Mouse (Mus musculus) Patski (cell line): ENCODE data around the gene Xylb. TPM values are rescaled to one million over a fixed set of nuclear protein-coding genes. Genes with fewer than 3 reads are reported as not detected.

Experiments used
- ATAC-seq: fragments of 100-300 bp; one replicate; pipeline ENCODE4 v1.8.0; 2021
- CTCF ChIA-PET: fragments of 350-600 bp; sonication (Branson Sonifier 250); formaldehyde crosslinking; loops from one replicate; lab custom pipeline; 2022; ENCODE audit warnings: inconsistent platforms; lab: Charles Lee
- POLR2A ChIA-PET: fragments of 350-600 bp; sonication (Branson Sonifier 250); formaldehyde crosslinking; loops from one replicate; lab custom pipeline; 2022; ENCODE audit warnings: antibody characterized with exemption, inconsistent platforms; lab: Charles Lee
- DNase-seq: peaks from one replicate; pipeline ENCODE4 v3.0.0-alpha.2; 2011; ENCODE audit warnings: low read depth, low spot score
- H3K27me3 ChIP-seq: fragments of 371-371 bp; one replicate; pipeline ENCODE4 v1.5.1; 2021
- CTCF ChIP-seq: fragments of 100-300 bp; IDR thresholded peaks from one replicate; pipeline ENCODE4 v1.5.1; 2021
- in situ Hi-C: fragments of 300-500 bp; cut with MboI; formaldehyde crosslinking; loops from 3 replicates; pipeline ENCODE4 v1.11.1; 2018; ENCODE audit warnings: low pct_unique_long_range_greater_than_20kb, mixed read lengths
- polyA plus RNA-seq: library from polyadenylated mRNA; unstranded; gene quantifications from one replicate; pipeline ENCODE4 v1.2.3, GENCODE M21; 2021

The Xylb gene
- polyA plus RNA-seq, 1 experiment from 2014 or later: 5.1 TPM

GRCm38 (mm10) chr9:119340212-119340580 lies 17.0 kb upstream of the Xylb start:
- no peak for DNase-seq
- TF ChIP-seq CTCF: no peak
- in situ Hi-C loops: no loop called here
- no peak for ATAC-seq
- CTCF ChIA-PET: interaction anchor here (1.3 to 2.2 kb wide), 3 partner anchors 13 to 91 kb away, joined by 3 to 5 read pairs (median 3); partner anchors contain the start of gene Oxsr1
- H3K27me3 ChIP-seq: no peaks in the 10 kb centered on the region
- POLR2A ChIA-PET: interaction anchor here (0.5 to 1.5 kb wide), 3 partner anchors 10 to 17 kb away, joined by 3 to 5 read pairs (median 4); no protein-coding TSS in a partner anchor

DNA sequence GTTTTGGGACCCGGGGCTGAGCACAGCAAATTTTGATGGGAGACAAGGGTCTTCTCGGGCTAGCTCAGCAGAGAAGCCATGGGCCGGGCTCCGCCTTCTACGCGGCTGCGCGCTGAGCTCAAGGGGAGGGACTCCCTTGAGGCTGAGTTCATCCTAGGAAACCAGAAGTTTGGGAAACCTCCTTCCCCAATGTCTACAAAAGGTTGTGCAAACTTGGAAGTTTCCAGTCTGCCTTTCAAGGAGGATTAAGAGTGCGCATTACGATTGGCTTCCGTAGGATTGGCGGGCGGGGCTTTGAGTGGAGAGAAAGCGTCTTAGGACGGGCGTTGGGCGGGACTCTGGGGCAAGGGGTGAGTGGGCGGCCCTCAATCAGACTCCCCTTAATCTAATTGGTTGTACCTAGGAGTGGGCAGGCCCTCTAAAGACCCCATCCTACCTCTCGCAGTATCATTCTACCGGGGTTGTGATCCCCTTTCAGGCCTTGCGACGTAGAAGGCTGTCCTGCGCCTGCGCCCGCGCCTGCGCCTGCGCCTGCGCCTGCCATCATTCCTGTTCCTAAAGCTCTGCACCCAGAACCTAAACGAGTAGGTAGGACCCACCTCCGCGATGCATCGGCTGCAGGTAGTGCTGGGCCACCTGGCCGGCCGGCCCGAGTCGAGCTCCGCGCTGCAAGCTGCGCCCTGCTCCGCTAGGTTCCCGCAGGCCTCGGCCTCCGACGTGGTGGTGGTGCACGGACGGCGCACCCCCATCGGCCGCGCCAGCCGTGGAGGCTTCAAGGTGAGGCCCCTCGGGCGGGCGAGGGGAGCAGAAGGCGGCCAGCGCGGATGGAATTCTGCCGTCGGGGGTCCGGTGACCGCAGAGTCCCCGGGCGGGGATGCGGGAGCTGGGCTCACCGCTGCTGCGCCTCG lies 16.0 kb upstream of the Xylb start, which contains the start of gene Myd88:
Myd88 (minus strand) TSS at position 503 of the 908 bp plus-strand sequence.
- peak; percentile 97 for DNase-seq
- CTCF ChIA-PET: interaction anchor here (1.4 to 2.2 kb wide), 3 partner anchors 11 to 90 kb away, joined by 3 to 5 read pairs (median 3); no protein-coding TSS in a partner anchor
- ATAC-seq: peak; percentile 93
- in situ Hi-C loops: no loop called here
- TF ChIP-seq CTCF: no peak
- POLR2A ChIA-PET: interaction anchor here (0.9 kb wide), 1 partner anchor 567 kb away, joined by 3 read pairs; no protein-coding TSS in a partner anchor
- no peaks in the 10 kb centered on the region for H3K27me3 ChIP-seq

DNA sequence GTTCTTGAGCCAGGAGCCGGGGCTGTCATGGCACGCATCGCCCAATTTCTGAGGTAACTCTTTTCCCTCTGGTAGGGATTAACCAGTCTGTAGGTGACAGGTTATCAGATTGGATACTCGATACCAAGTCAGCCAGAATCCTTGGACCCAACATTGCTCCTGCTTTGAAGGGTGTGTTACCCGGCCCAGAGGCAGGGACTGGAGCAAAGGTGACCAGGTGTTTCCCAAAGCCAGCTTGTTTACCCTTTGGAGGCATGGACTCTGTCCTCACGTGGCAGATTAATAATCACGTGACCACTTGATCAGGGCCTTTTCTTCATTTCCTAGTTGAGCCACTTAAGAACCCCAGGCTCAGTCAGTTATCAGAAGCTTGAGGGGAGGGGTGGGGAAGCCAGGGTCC lies 14.5 kb upstream of the Xylb start:
- TF ChIP-seq CTCF: no peak
- ChIA-PET CTCF (interaction anchor here (0.7 to 1.4 kb wide), 2 partner anchors 9 to 13 kb away, joined by 3 read pairs; no protein-coding TSS in a partner anchor), POLR2A (no interaction called here)
- in situ Hi-C loops: no loop called here
- DNase-seq: no peak
- H3K27me3 ChIP-seq: no peaks in the 10 kb centered on the region
- ATAC-seq: no peak

DNA sequence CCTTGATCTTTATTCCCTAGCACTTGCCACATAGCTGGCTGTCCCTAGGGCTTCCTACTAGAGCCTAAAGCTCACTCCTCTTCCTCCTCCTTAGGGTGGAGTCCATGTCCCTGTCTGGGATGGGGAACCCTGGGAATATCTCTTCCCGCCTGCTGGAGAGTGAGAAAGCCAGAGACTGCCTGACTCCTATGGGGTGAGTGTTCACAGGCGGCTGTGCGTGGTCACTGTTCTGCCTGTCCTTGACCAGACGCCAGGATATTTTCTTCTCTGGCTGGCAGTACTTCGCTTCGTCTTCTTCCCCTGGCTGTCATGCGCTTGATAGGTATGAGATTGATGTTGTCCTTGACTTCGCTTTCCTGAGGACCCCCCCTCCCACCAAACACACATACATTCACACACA lies 10.8 kb upstream of the Xylb start:
- H3K27me3 ChIP-seq: no peaks in the 10 kb centered on the region
- in situ Hi-C loops: loop anchor here (5.0 kb wide), 1 partner anchor 199 kb away; no protein-coding TSS in a partner anchor
- DNase-seq (no peak), ATAC-seq (no peak)
- CTCF ChIA-PET: interaction anchor here (0.9 kb wide), 1 partner anchor 84 kb away, joined by 3 read pairs; no protein-coding TSS in a partner anchor
- TF ChIP-seq CTCF: no peak
- POLR2A ChIA-PET: no interaction called here

DNA sequence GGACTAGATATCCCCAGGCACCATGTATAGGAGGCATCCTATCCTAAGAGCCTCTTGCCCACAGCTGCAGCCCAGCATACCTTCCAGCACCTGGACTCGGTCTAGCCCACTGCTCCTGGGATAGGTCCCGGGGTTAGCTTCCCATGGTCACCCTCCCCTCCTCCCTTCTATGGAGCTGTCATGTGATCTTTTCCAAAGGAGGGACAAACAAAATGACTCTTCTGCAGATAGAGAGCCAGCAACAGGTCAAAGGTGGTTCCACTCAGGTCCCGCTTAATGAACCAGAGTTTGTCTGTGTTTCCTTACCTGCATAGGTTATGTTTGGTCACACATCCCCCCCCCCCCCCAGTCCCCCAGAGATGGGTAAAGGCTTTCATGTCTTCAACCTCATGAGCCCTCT lies 6.7 kb upstream of the Xylb start:
- H3K27me3 ChIP-seq: no peaks in the 10 kb centered on the region
- DNase-seq (no peak), ATAC-seq (no peak)
- in situ Hi-C loops: no loop called here
- ChIA-PET CTCF (interaction anchor here (2.0 kb wide), 1 partner anchor 28 kb away, joined by 10 read pairs; the partner anchor contains the start of gene Oxsr1), POLR2A (interaction anchor here (1.1 kb wide), 1 partner anchor 11 kb away, joined by 3 read pairs; the partner anchor contains the start of gene Acaa1a)
- TF ChIP-seq CTCF: no peak

GRCm38 (mm10) chr9:119350947-119351705 lies 6.1 kb upstream of the Xylb start:
- ChIA-PET CTCF (interaction anchor here (0.6 to 2.0 kb wide), 5 partner anchors 9 to 431 kb away, joined by 3 to 10 read pairs (median 3); partner anchors contain the start of gene Oxsr1), POLR2A (interaction anchor here (1.1 to 1.5 kb wide), 2 partner anchors 11 to 29 kb away, joined by 3 read pairs; partner anchors contain the start of genes Acaa1a and Oxsr1)
- H3K27me3 ChIP-seq: no peaks in the 10 kb centered on the region
- DNase-seq (no peak), ATAC-seq (no peak)
- in situ Hi-C loops: no loop called here
- TF ChIP-seq CTCF: no peak

- peak; percentile 91 for TF ChIP-seq CTCF
- no peak for DNase-seq
- in situ Hi-C loops: no loop called here
- POLR2A ChIA-PET: interaction anchor here (1.5 kb wide), 1 partner anchor 30 kb away, joined by 3 read pairs; the partner anchor contains the start of gene Oxsr1
- H3K27me3 ChIP-seq: no peaks in the 10 kb centered on the region
- peak; percentile 88 for ATAC-seq
- CTCF ChIA-PET: interaction anchor here (0.6 to 2.0 kb wide), 6 partner anchors 10 to 432 kb away, joined by 3 to 10 read pairs (median 4); partner anchors contain the start of gene Oxsr1
Observed at GRCm38 (mm10) chr9:119352060-119352459, 5.1 kb upstream of the Xylb start.

DNA sequence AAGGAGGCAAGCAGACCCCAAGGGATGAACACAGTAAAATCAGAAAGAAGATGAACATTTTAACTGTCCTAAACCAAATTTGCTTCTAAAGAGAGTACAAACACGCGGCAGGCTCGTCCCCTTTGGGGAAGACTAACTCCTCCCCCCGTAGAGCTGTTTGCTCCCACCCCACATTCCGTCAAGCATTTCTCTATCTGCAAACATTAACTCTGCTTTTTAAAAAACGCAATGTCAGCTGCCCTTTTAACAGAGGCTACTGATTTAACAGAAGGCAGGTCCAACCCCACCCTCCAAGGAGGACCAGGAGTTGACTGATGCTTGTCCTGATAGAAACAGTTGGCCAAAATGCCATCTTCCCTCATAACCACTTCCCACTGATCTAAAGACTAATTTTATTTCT lies 3.3 kb upstream of the Xylb start:
- no peak for TF ChIP-seq CTCF
- CTCF ChIA-PET: no interaction called here
- DNase-seq (no peak), ATAC-seq (no peak)
- H3K27me3 ChIP-seq: no peaks in the 10 kb centered on the region
- POLR2A ChIA-PET: interaction anchor here (0.7 kb wide), 1 partner anchor 31 kb away, joined by 4 read pairs; no protein-coding TSS in a partner anchor
- in situ Hi-C loops: no loop called here

DNA sequence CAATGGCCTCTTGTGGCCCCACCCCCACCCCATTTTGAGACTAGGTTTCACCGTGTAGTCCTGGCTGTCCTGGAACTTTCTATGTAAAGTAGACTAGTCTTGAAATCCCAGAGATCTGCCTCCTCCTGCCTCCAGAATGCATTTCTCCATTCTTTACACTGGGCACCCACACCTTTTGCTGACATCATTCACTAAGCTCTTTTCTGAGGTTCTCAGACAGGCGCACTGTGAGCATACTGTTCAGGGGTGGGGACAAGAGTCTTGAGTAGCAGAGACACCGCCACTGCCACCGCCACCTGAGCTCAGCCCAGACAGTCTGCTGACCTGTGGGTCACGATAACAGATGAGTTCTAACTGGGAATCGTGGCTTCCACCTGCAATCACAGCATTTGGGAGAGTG lies 1.2 kb upstream of the Xylb start:
- no peak for TF ChIP-seq CTCF
- DNase-seq (no peak), ATAC-seq (no peak)
- ChIA-PET CTCF (interaction anchor here (1.0 to 1.2 kb wide), 3 partner anchors 10 to 29 kb away, joined by 3 read pairs; no protein-coding TSS in a partner anchor), POLR2A (no interaction called here)
- no peaks in the 10 kb centered on the region for H3K27me3 ChIP-seq
- in situ Hi-C loops: no loop called here
